Mouse (Mus musculus) adrenal gland, adult 18-20 months (tissue): ENCODE data around the gene Ei24. TPM values are rescaled to one million over a fixed set of nuclear protein-coding genes. Genes with fewer than 3 reads are reported as not detected.

Experiments
- DNase-seq, 2 experiments: peaks; one replicate each; pipeline ENCODE4 v3.0.0; 2021 to 2022; ENCODE audit warnings: low spot score in 2 of 2
- total RNA-seq, 2 experiments: library from RNA; stranded (reverse); gene quantifications; 1 replicate in 1 of 2; 2 replicates in 1 of 2; pipeline ENCODE4 v1.2.3; 2021

Gene Ei24
- total RNA-seq, 2 experiments from 2014 or later, result 118 to 130 TPM

GRCm38 (mm10) chr9:36795556-36795955 is 1.6 kb downstream of the Ei24 start:
- no peak for DNase-seq

- DNase-seq, result no peak
Measured at GRCm38 (mm10) chr9:36794487-36794886, 2.7 kb downstream of the Ei24 start.

GRCm38 (mm10) chr9:36792191-36792590 is 5.0 kb downstream of the Ei24 start:
- no peak for DNase-seq

- DNase-seq, result no peak
Measured at GRCm38 (mm10) chr9:36783921-36784320, 13.3 kb downstream of the Ei24 start.

GRCm38 (mm10) chr9:36769048-36769413 is 28.2 kb downstream of the Ei24 start:
- DNase-seq, result no peak

GRCm38 (mm10) chr9:36768156-36769047 is 28.8 kb downstream of the Ei24 start:
- DNase-seq, result peak; percentile 54 to 56

- DNase-seq, result peak; percentile 91 to 93
Measured at GRCm38 (mm10) chr9:36767203-36768143, 29.7 kb downstream of the Ei24 start, which contains the start of gene Stt3a. Stt3a (minus strand) TSS chr9:36767679.

- DNase-seq, result no peak
Measured at GRCm38 (mm10) chr9:36764378-36764777, 32.8 kb downstream of the Ei24 start.

Other genes with a start within 250 kb of the Ei24 start
- not detected for gene Gm17689, start 214.8 kb downstream of the Ei24 start, total RNA-seq
- not detected for gene A630095E13Rik, start 154.0 kb downstream of the Ei24 start, total RNA-seq
- not detected for gene Acrv1, start 104.2 kb downstream of the Ei24 start, total RNA-seq
- gene Chek1, start 70.3 kb downstream of the Ei24 start, total RNA-seq, result 1 to 10 TPM; 1.6 to 2.6 TPM
- 100 to 1,000 TPM; 210 to 266 TPM for gene Stt3a, start 29.7 kb downstream of the Ei24 start, total RNA-seq
- gene Fez1, start 24.5 kb upstream of the Ei24 start, total RNA-seq, result 1 to 10 TPM; 4.0 to 5.9 TPM